Mouse (Mus musculus): ENCODE data around the gene Slc38a1. TPM values are rescaled to one million over a fixed set of nuclear protein-coding genes. Genes with fewer than 3 reads are reported as not detected.
A peak's percentile ranks its signal among the peaks of the same experiment; 100 is the strongest.

The Slc38a1 gene
- total and polyA plus RNA-seq, 3 experiments: 22.5 to 79.0 (median 39.4) TPM

- dilution Hi-C loops (cut with MboI; ENCODE audit: extremely low pct_ligation_motif_present, extremely low pct_unique_long_range_greater_than_20kb, low sequenced_read_pairs): no loop called here
- H3K36me3 ChIP-seq (replicated peaks in 1 of 2; ENCODE audit: control insufficient read depth in 1 of 2, insufficient read depth in 1 of 2, low read length in 1 of 2): peaks cover 38 to 94% of the 10 kb centered on the region in 2 experiments
- no peak overlapping the region for H3K27ac ChIP-seq (ENCODE audit: insufficient read depth, low read depth)
Measured at GRCm38 (mm10) chr15:96594316-96594715, 48.4 kb downstream of the Slc38a1 start.

GRCm38 (mm10) chr15:96593866-96594265, 48.8 kb downstream of the Slc38a1 start:
- in situ Hi-C loops (cut with MboI; ENCODE audit: low pct_ligation_motif_present, low pct_unique_long_range_greater_than_20kb, low sequenced_read_pairs): no loop called here
- DNase-seq (ENCODE audit: extremely low read depth): no peak
- H3K4me3 ChIP-seq (replicated peaks in 1 of 3; ENCODE audit: low read depth in 2 of 3, low read length in 2 of 3, poor library complexity in 1 of 3): no peak overlapping the region
- no peak overlapping the region for H3K9ac ChIP-seq (ENCODE audit: insufficient read depth, low read depth)
- H3K27ac ChIP-seq (ENCODE audit: insufficient read depth, low read depth): no peak overlapping the region; the same call in 1 of the 2 replicates
- dilution Hi-C loops (cut with MboI; ENCODE audit: extremely low pct_ligation_motif_present, extremely low pct_unique_long_range_greater_than_20kb, low sequenced_read_pairs): no loop called here
- peaks cover 14% of the 10 kb centered on the region for H3K79me2 ChIP-seq (replicated peaks; ENCODE audit: control insufficient read depth, extremely low read depth, insufficient read depth, poor library complexity, severe bottlenecking)
- peaks cover 6 to 33% of the 10 kb centered on the region in 2 experiments; a peak in 3 of 4 replicates for H3K4me1 ChIP-seq (ENCODE audit: control insufficient read depth in 1 of 2, insufficient read depth in 2 of 2)
- no peaks in the 10 kb centered on the region for H3K27me3 ChIP-seq (replicated peaks)
- no peak for TF ChIP-seq JUN (IDR thresholded peaks at IDR 0.05; ENCODE audit: insufficient read depth, low read depth, low read length)
- no peak for TF ChIP-seq TBP (conservative IDR thresholded peaks at IDR 0.05; ENCODE audit: low read depth, low read length)
- no peak for TF ChIP-seq POLR2A (IDR thresholded peaks at IDR 0.05; ENCODE audit: low read depth, low read length)
- no peak for TF ChIP-seq NRF1 (IDR thresholded peaks at IDR 0.05; ENCODE audit: low read depth, low read length)
- TF ChIP-seq MYC (IDR thresholded peaks at IDR 0.05; ENCODE audit: low read depth, low read length): no peak
- TF ChIP-seq EP300 (IDR thresholded peaks at IDR 0.05; ENCODE audit: low read length): no peak
- no peak for TF ChIP-seq ELF1 (IDR thresholded peaks at IDR 0.05; ENCODE audit: low read depth, low read length)
- TF ChIP-seq JUND (conservative IDR thresholded peaks at IDR 0.05; ENCODE audit: low read depth, low read length): no peak
- no peak for TF ChIP-seq ETS1 (conservative IDR thresholded peaks at IDR 0.05; ENCODE audit: low read depth, low read length)
- TF ChIP-seq ZMIZ1 (IDR thresholded peaks at IDR 0.05; ENCODE audit: low read depth, low read length): no peak
- H3K36me3 ChIP-seq (replicated peaks in 1 of 2; ENCODE audit: control insufficient read depth in 1 of 2, insufficient read depth in 1 of 2, low read length in 1 of 2): peaks cover 39 to 94% of the 10 kb centered on the region in 2 experiments
- no peak overlapping the region for H3K4me2 ChIP-seq (ENCODE audit: insufficient read depth, low read depth, poor library complexity, severe bottlenecking)
- no peaks in the 10 kb centered on the region for H3K9me3 ChIP-seq (replicated peaks; ENCODE audit: low read length)

More at GRCm38 (mm10) chr15:96594316-96594715, 48.4 kb downstream of the Slc38a1 start:
- peaks cover 14% of the 10 kb centered on the region for H3K79me2 ChIP-seq (replicated peaks; ENCODE audit: control insufficient read depth, extremely low read depth, insufficient read depth, poor library complexity, severe bottlenecking)
- TF ChIP-seq ZKSCAN1 (IDR thresholded peaks at IDR 0.05; ENCODE audit: borderline replicate concordance, low read depth, low read length): no peak
- TF ChIP-seq E2F4 (IDR thresholded peaks at IDR 0.05; ENCODE audit: insufficient replicate concordance, low read depth, low read length): no peak
- TF ChIP-seq CHD2 (IDR thresholded peaks at IDR 0.05; ENCODE audit: low read length): no peak
- TF ChIP-seq TCF12 (IDR thresholded peaks at IDR 0.05; ENCODE audit: low read depth, low read length): no peak
- no peak for TF ChIP-seq RCOR1 (conservative IDR thresholded peaks at IDR 0.05; ENCODE audit: low read depth, low read length)
- no peak for TF ChIP-seq TBP (conservative IDR thresholded peaks at IDR 0.05; ENCODE audit: low read depth, low read length)
- no peak for TF ChIP-seq MAFK (IDR thresholded peaks at IDR 0.05; ENCODE audit: insufficient replicate concordance, low read length)
- no peak for TF ChIP-seq JUN (IDR thresholded peaks at IDR 0.05; ENCODE audit: insufficient read depth, low read depth, low read length)
- TF ChIP-seq ELF1 (IDR thresholded peaks at IDR 0.05; ENCODE audit: low read depth, low read length): no peak
- no peak for TF ChIP-seq POLR2A (IDR thresholded peaks at IDR 0.05; ENCODE audit: low read depth, low read length)
- no peak for TF ChIP-seq RAD21 (IDR thresholded peaks at IDR 0.05; ENCODE audit: low read depth, low read length)
- peaks cover 6 to 38% of the 10 kb centered on the region in 2 experiments; a peak in 3 of 4 replicates for H3K4me1 ChIP-seq (ENCODE audit: control insufficient read depth in 1 of 2, insufficient read depth in 2 of 2)
- in situ Hi-C loops (cut with MboI; ENCODE audit: low pct_ligation_motif_present, low pct_unique_long_range_greater_than_20kb, low sequenced_read_pairs): no loop called here
- no peak overlapping the region for H3K9ac ChIP-seq (ENCODE audit: insufficient read depth, low read depth)
- H3K9me3 ChIP-seq (replicated peaks; ENCODE audit: low read length): no peaks in the 10 kb centered on the region
- peak; percentile 33 for DNase-seq (ENCODE audit: extremely low read depth)
- no peak overlapping the region for H3K4me2 ChIP-seq (ENCODE audit: insufficient read depth, low read depth, poor library complexity, severe bottlenecking)
- H3K4me3 ChIP-seq (replicated peaks in 1 of 3; ENCODE audit: low read depth in 2 of 3, low read length in 2 of 3, poor library complexity in 1 of 3): no peak overlapping the region
- no peaks in the 10 kb centered on the region for H3K27me3 ChIP-seq (replicated peaks)

All from CH12.LX (cell line).